Mouse (Mus musculus): ENCODE results near the gene Wdr49. TPM values are rescaled to one million over a fixed set of nuclear protein-coding genes. Genes with fewer than 3 reads are reported as not detected.

Wdr49 gene
- total RNA-seq, 2 experiments from 2014 or later, result not detected

DNA sequence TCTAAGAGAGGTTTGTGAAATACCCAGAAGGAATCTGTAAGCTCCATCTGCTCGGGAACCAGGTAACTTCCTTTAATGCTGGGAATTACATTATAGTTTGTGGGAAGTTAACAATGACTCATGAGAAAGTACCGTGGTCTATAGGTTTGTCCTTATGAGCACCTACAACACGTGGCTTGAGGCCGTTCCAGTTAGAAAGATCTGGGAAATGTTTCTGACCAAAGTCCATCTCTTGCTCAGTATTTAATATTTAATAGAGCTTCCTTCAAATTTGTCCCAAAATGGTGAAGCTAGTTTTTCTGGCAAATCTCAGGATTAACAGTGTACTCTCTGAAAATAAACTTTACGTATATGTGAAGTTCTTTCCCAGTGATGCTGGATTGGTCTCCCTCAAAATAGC lies 177.3 kb downstream of the Wdr49 start:
- ATAC-seq (replicated peaks; ENCODE audit: poor library complexity), result no peak

DNA sequence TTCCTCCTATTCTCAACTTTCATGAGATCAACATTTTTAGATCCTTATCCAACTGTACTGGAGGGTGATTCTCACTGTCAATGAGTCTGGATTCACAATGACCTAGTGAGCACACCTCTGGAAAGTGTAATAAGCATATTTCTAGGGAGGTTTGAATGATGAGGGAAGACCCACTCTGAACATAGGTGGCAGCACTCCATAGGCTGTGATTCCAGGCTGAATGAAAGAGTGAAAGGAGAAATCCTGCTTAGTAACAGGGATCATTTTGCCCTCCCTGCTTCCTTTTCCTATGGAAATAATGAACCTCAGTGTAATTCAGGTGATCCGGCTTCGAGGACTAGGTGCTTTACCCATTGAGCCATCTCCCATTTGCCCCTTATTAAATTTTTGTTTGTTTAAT lies 180.9 kb downstream of the Wdr49 start:
- ATAC-seq (replicated peaks; ENCODE audit: poor library complexity), result no peak

DNA sequence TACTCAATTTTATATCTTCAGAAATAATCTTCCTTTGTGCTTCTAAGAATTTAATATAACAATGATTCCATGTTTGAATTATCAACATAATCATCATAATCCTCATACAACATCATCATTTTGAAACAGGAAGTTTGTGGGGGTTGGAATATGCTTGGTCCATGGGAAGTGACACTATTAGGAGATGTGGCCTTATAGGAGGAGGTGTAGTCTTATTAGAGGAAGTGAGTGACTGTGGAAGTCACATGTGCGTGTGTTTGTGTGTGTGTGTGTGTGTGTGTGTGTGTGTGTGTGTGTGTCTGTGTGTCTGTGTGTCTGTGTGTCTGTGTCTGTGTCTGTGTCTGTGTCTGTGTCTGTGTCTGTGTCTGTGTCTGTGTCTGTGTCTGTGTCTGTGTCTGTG lies 182.5 kb downstream of the Wdr49 start:
- peak; percentile 75 for ATAC-seq (replicated peaks; ENCODE audit: poor library complexity)

DNA sequence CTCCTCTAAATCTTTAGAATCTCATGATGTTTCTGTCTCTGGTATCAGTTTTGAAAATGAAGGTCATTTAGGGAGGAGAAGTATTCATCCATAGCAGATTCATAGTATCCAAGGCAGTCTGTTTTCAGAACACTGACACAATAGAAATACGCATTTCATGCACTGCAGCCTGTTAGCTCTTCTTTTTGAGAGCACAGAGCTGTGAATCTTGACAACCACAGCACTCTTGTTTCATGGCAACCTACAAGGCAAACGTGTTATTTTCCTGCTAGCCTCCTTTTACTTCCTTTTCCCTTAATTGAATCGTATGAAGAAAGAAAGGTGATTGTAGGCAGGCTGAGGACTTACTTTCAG lies 184.2 kb downstream of the Wdr49 start:
- ATAC-seq (replicated peaks; ENCODE audit: poor library complexity), result no peak

DNA sequence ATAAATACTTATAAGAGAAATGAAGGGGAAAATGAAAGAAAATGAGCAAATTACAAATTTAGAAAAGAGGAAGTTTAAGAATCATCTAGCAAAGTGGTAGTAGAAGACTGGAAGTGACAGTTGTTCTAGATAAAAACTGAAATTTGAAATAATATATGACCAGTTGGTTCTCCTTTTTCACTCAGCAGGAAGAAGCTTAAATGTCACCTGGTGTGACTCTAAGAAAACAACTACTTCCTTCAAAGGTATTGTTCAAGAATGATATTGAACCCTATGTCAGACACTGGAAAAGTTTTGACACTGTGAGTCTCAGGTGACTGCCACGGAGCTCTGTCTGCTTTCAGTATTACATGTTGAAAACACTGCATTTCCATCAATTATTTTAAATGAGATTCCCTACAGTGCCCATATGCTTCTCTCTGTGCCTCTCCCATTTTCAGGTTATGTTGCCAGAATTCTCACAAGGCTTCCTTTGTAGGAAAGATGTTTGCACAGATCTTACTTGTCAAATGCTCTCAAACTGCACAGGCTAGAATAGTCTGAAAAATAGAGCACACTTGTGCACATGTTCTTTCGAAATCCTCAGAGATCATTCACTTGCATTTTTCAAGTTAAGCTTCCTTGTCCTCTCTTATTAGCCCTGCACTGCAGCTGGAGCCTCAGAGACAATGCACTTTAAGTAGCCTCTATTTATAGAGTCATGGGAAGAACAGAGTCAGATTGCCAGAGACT lies 184.8 kb downstream of the Wdr49 start:
- ATAC-seq (replicated peaks; ENCODE audit: poor library complexity), result peak; percentile 56

DNA sequence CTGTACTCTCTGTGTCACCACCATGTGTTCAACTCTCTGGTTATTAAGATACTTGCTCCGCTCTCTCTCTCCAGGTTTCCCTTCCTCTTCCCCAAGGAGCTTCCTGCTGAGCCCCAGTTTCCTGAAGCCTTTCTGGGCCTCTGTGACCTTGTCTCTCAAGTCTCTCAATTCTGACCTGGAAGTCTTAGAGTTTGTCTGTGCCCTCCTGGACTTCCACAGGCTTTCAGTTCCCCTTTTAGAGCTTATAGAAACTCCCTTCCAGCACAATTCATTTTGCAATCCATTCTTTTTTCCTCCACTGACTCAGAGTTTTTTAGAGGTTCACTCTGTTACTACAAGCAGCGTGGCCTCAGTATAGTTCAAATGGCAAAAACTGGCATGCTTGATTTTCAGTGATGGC lies 188.7 kb downstream of the Wdr49 start:
- ATAC-seq (replicated peaks; ENCODE audit: poor library complexity), result peak; percentile 85

DNA sequence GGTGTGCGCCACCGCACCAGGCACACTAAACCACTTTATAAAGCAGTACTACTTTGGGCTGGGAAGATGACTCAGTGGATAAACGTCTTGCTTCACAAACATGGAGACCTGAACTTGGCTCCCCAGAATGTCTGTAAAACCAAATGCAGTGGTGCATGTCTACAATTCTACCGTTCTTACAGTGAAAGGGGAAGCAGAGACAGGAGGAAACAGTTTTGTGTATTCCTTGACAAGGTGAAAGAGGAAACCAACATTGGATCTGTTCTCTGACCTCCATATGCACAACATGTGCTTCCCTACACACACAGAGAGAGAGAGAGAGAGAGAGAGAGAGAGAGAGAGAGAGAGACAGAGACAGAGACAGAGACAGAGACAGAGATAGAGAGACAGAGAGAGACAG lies 204.5 kb downstream of the Wdr49 start:
- peak; percentile 63 for ATAC-seq (replicated peaks; ENCODE audit: poor library complexity)

DNA sequence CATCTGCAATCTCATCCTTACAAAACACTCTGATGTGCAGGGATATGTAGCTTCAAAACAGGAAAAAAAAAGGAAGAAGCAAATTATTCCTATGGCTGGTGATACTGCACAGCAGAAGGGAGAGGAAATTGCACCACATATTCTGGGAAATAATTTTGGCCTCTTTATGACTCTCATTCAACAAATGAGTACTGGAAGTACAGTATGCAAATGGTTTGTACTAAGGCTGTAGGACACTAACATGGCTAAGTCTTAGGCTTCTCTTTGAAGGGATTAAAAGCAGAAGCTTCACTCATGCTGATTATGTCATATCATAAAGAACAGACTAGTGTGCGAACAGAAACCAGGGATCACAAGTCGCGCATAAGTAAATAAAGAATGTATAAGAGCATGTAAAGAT lies 205.4 kb downstream of the Wdr49 start:
- peak; percentile 50 for ATAC-seq (replicated peaks; ENCODE audit: poor library complexity)

DNA sequence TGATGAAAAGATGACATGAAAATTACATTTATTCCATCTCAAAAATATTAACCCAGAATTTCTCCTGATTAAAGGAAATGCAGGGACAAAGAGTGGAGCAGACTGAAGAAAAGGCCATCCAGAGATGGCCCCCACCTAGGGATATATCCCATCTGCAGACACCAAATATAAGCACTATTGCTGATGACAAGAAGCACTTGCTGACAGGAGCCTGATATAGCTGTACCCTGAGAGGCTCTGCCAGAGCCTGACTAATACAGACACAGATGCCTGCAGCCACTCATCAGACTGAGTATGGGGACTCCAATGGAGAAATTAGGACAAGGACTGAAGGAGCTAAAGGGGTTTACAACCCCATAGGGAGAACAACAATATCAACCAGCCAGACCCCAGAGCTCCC lies 206.8 kb downstream of the Wdr49 start:
- ATAC-seq (replicated peaks; ENCODE audit: poor library complexity), result no peak

DNA sequence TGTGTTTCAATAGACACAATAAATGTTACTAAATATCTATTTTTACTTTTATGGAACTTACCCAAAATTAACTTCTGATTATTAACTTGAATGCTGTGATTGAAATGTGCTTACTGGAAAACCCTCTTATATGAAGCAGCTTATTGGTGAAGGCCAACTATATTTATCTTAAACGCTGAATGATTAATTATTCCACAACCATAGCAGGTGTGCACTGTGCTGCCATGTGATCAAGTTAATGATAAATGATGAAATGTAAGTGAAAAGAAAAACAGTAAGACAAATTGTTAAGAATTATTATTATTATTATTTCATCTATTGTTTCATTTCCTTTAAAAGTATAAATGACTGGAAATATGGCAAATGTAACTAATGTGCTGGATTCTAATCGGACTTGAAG lies 212.0 kb downstream of the Wdr49 start, which contains the start of gene Serpini2:
TSS of gene Serpini2 (minus strand) at position 101 of the 400 bp plus-strand sequence.
- no peak for ATAC-seq (replicated peaks; ENCODE audit: poor library complexity)

DNA sequence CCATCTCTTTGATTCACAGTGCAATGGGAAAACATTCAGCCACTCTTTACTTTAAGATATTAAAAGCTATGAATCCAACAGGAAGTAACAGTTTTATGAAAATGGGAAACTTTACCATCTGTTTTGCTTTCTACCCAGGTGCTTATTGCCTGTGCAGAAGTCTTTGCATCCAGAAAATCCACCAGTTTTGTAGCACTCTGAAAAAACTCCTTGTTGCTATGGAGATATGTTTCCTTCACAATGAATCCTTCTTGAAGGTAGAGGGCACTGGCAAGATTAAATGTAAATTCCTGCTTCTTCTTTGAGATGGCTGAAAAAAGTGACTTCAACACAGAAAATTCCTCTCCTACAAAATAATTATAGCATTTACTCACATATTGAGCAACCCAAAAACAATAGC lies 222.6 kb downstream of the Wdr49 start:
- ATAC-seq (replicated peaks; ENCODE audit: poor library complexity), result no peak

Other genes with a start within 250 kb of the Wdr49 start
- gene Serpini2, start 212.1 kb downstream of the Wdr49 start, total RNA-seq (2015), result not detected in 2 replicates
- not detected in 2 replicates for gene Serpini2, start 212.1 kb downstream of the Wdr49 start, total RNA-seq (2017)
- 67.7 and 69.5 TPM in 2 replicates for gene Pdcd10, start 74.7 kb upstream of the Wdr49 start, total RNA-seq (2015)
- gene Pdcd10, start 74.7 kb upstream of the Wdr49 start, total RNA-seq (2017), result 95.9 and 129 TPM in 2 replicates
- 1.1 and 2.1 TPM in 2 replicates for gene Serpini1, start 75.4 kb upstream of the Wdr49 start, total RNA-seq (2015)
- gene Serpini1, start 75.4 kb upstream of the Wdr49 start, total RNA-seq (2017), result 1.00 and 1.7 TPM in 2 replicates